Mouse (Mus musculus) liver, adult 2 months (tissue): ENCODE data around the gene Irf2.

Source experiments
- CTCF ChIP-seq: fragments of 200-500 bp; IDR thresholded peaks from 2 replicates; pipeline ENCODE4 v1.5.1; 2011; ENCODE audit warnings: low read depth, low read length, control low read depth
- POLR2A ChIP-seq: fragments of 200-500 bp; IDR thresholded peaks from 2 replicates; pipeline ENCODE4 v1.6.1; 2011; ENCODE audit warnings: low read length, control low read depth; ENCODE audit not compliant: insufficient read depth; ENCODE audit errors: extremely low read depth

DNA sequence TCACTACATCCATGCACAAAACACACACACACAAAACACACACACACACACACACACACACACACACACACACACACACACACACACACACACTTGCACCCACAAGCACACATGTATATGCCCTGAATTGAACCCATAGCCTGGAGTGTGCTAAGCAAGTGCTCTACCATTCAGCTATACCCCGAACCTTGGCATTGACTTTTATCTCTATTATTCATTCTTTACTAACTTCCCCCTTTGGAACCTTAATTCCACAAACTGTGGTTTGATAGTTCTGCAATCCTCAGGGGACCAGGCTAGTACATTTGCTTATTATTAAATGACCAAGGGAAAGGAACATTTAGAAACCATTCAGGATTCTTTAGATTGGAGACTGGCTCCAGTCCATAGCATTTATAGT is 5.9 kb downstream of the Irf2 start:
- TF ChIP-seq CTCF: no peak
- no peak for TF ChIP-seq POLR2A
